Mouse (Mus musculus) heart, adult 8-10 months (tissue): ENCODE results near the gene Cacnb4. TPM values are rescaled to one million over a fixed set of nuclear protein-coding genes. Genes with fewer than 3 reads are reported as not detected.

Experiments used
- DNase-seq: peaks from one replicate; pipeline ENCODE4 v3.0.0; 2022; ENCODE audit warnings: low spot score
- total RNA-seq, 4 experiments: library from RNA; stranded (reverse); gene quantifications; 2 replicates each; pipeline ENCODE4 v1.2.4; 2022

The Cacnb4 gene
- total RNA-seq, 4 experiments from 2014 or later = 0.31 to 0.89 (median 0.65) TPM

- no peak for DNase-seq
These were observed 150.6 kb downstream of the Cacnb4 start for GRCm38 (mm10) chr2:52525876-52526592.

- no peak for DNase-seq
These were observed 153.4 kb downstream of the Cacnb4 start for GRCm38 (mm10) chr2:52523056-52523715.

GRCm38 (mm10) chr2:52521012-52521411, 155.6 kb downstream of the Cacnb4 start:
- no peak for DNase-seq

GRCm38 (mm10) chr2:52518740-52519139, 157.9 kb downstream of the Cacnb4 start:
- DNase-seq = no peak

GRCm38 (mm10) chr2:52516534-52516933, 160.1 kb downstream of the Cacnb4 start:
- no peak for DNase-seq

GRCm38 (mm10) chr2:52512865-52513388, 163.7 kb downstream of the Cacnb4 start:
- DNase-seq = no peak

- DNase-seq = no peak
These were observed 164.4 kb downstream of the Cacnb4 start for GRCm38 (mm10) chr2:52512206-52512605.

GRCm38 (mm10) chr2:52511799-52512198, 164.8 kb downstream of the Cacnb4 start:
- DNase-seq = no peak

- no peak for DNase-seq
These were observed 166.7 kb downstream of the Cacnb4 start for GRCm38 (mm10) chr2:52509779-52510500.

GRCm38 (mm10) chr2:52505164-52505563, 171.5 kb downstream of the Cacnb4 start:
- DNase-seq = no peak

GRCm38 (mm10) chr2:52504762-52505161, 171.9 kb downstream of the Cacnb4 start:
- no peak for DNase-seq

GRCm38 (mm10) chr2:52499849-52500262, 176.8 kb downstream of the Cacnb4 start:
- DNase-seq = peak; percentile 45

- DNase-seq = no peak
These were observed 177.5 kb downstream of the Cacnb4 start for GRCm38 (mm10) chr2:52499101-52499537.

GRCm38 (mm10) chr2:52495097-52495694, 181.4 kb downstream of the Cacnb4 start:
- no peak for DNase-seq

- DNase-seq = no peak
These were observed 182.4 kb downstream of the Cacnb4 start for GRCm38 (mm10) chr2:52494274-52494673.

GRCm38 (mm10) chr2:52492867-52493266, 183.8 kb downstream of the Cacnb4 start:
- no peak for DNase-seq

- no peak for DNase-seq
These were observed 186.8 kb downstream of the Cacnb4 start for GRCm38 (mm10) chr2:52489840-52490239.

- DNase-seq = peak; percentile 26
These were observed 193.1 kb downstream of the Cacnb4 start for GRCm38 (mm10) chr2:52483496-52483895.

- DNase-seq = no peak
These were observed 196.2 kb downstream of the Cacnb4 start for GRCm38 (mm10) chr2:52480476-52480875.

GRCm38 (mm10) chr2:52478501-52478900, 198.1 kb downstream of the Cacnb4 start:
- no peak for DNase-seq

GRCm38 (mm10) chr2:52477550-52477907, 199.1 kb downstream of the Cacnb4 start:
- no peak for DNase-seq
